Mouse (Mus musculus): ENCODE data around the gene Cdhr2. TPM values are rescaled to one million over a fixed set of nuclear protein-coding genes. Genes with fewer than 3 reads are reported as not detected.

Gene Cdhr2
- polyA plus RNA-seq, 1 experiment from 2014 or later = 0.05 TPM

DNA sequence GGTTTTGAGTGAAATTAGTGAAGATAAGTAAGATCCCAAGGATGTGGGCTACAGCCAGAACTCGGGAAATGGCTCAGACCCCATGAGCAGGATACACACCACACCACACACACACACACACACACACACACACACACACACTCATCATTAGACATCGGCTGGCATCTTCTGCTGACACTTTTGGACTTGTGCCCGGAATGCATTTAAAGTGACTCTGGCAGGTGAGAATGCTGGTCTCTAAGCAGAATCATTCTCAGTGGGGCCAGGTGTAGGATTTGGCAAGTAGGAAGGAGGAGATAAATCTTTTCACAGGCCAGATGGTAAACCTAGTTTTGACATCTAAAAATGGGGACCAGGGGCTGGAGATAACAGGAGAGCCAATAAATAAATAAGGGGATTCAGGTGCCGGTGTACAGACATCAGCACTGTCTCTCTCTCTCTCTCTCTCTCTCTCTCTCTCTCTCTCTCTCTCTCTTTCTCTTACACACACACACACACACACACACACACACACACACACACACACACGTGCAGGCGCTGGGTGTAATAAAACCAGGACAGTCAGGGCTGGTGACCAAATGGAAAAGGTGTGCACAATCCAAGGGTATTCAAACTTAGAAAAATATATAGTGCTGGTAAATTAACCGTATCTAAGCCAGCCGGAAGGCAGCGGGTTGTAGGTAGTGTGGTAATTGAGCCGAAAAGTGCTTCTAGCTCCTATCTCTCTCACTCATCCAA, 56.0 kb downstream of the Cdhr2 start:
- H3K27ac ChIP-seq (replicated peaks) = no peak overlapping the region
- DNase-seq (ENCODE audit: low spot score) = no peak
- H3K36me3 ChIP-seq (replicated peaks) = no peaks in the 10 kb centered on the region
- peak overlapping the region; percentile 59 for H3K4me3 ChIP-seq
- peaks cover 76% of the 10 kb centered on the region for H3K27me3 ChIP-seq (replicated peaks; ENCODE audit: low read depth, poor library complexity, severe bottlenecking)
- H3K4me1 ChIP-seq = peaks cover 36% of the 10 kb centered on the region
- no peaks in the 10 kb centered on the region for H3K9me3 ChIP-seq
- WGBS = 47% methylated on average over 10 of the region's 10 CpGs

DNA sequence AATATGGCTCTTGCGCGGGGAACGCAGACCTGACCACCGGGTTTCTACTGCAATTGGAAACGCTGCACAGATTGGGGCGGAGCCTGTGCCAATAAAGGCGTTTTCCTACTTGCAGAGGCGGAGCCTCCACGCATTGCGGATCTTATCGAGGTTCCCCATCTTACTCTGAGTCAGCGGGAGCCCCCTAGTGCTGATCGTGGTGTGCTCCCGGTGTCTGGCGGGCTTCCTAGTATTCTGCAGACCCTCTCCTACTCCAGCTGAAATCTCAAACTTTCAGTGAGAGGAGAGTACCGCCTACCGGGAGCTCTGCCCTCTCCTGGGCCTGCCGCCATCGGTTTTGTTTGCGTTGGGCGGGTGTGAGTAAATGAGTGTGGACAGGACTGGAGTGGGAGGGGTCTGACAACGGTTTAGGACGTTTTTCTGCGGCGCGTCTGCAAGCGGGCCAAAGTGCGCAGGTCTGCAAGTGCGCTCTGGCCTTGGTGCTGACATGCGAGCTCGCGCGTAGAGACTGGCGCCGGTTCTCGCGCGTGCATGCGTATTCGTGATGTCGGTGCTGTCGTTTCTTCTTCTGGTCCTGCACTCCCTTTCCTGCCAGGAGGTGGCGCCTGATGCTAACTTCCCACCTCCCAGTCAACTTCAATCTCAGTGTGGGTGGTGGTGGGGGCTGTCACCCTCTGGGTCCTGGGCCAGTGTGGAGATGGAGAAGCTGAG, 56.9 kb downstream of the Cdhr2 start:
- Histone ChIP-seq H3K36me3 (replicated peaks) (no peaks in the 10 kb centered on the region), H3K9me3 (no peaks in the 10 kb centered on the region), H3K27me3 (replicated peaks; ENCODE audit: low read depth, poor library complexity, severe bottlenecking) (peaks cover 77% of the 10 kb centered on the region), H3K27ac (replicated peaks) (peak overlapping the region; percentile 73), H3K4me1 (peaks cover 36% of the 10 kb centered on the region), H3K4me3 (peak overlapping the region; percentile 59)
- WGBS = under 1% methylated on average over 43 of the region's 43 CpGs
- DNase-seq (ENCODE audit: low spot score) = peak; percentile 95

DNA sequence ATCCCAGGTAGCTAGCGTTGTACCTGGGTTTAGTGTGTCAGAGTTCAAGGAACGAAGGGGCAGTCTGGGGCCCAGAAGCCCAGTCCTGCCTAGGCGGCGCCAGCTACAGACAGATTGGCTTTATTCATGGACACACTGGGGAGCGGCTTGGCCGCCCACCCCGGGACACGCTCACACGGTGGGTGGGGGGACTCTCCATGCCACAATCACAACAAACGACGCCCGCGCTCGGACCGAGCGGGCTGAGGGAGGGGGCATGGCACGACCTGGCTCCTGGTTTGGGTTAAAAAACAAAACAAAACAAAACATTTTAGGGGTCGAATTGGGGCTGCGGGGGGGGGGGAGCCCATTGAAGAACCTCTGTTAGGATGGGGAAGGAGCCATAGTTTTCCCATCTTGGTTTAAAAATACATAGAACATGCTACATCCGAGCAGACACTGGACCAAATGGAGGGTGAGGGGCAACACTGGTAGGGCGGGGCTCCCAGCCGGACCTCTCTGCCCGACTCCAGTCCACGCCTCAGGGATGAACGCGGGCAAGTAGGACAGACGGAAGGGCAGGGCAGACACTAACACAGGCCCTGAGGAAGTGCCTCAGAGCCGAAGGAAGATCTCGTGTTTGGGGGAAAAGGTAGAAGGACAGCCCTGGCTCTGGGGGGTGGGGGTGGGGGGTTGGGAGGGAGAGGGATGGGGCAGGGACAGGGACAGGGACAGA, 57.7 kb downstream of the Cdhr2 start:
- no peak for DNase-seq (ENCODE audit: low spot score)
- no peaks in the 10 kb centered on the region for H3K36me3 ChIP-seq (replicated peaks)
- no peaks in the 10 kb centered on the region for H3K9me3 ChIP-seq
- peaks cover 84% of the 10 kb centered on the region for H3K27me3 ChIP-seq (replicated peaks; ENCODE audit: low read depth, poor library complexity, severe bottlenecking)
- H3K27ac ChIP-seq (replicated peaks) = no peak overlapping the region
- H3K4me3 ChIP-seq = peak overlapping the region; percentile 59
- peaks cover 36% of the 10 kb centered on the region for H3K4me1 ChIP-seq
- under 1% methylated on average over 29 of the region's 29 CpGs for WGBS

DNA sequence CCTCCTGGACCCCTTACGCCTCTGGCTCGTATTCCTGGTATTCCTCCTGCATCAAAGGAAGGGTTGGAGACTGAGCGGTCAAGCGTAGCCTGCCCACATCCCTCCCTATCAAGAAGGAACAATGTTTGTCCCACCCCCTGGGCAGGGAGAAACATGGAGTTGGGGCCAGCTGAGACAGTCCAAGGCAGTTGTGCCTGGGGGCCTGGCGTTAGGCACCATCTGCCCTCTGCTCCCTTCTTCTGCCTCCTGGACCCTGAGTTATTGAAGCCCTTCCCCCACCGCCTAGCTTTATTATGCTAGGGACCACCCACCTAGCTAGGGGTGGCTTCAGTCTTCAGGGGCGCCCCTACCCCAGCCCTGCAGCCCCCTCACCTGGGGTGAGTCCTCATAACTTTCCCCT, 58.2 kb downstream of the Cdhr2 start:
- Histone ChIP-seq H3K4me1 (peaks cover 36% of the 10 kb centered on the region), H3K9me3 (no peaks in the 10 kb centered on the region), H3K36me3 (replicated peaks) (no peaks in the 10 kb centered on the region), H3K4me3 (peak overlapping the region; percentile 59), H3K27ac (replicated peaks) (no peak overlapping the region), H3K27me3 (replicated peaks; ENCODE audit: low read depth, poor library complexity, severe bottlenecking) (peaks cover 85% of the 10 kb centered on the region)
- DNase-seq (ENCODE audit: low spot score) = no peak
- 8% methylated on average over 7 of the region's 7 CpGs for WGBS

DNA sequence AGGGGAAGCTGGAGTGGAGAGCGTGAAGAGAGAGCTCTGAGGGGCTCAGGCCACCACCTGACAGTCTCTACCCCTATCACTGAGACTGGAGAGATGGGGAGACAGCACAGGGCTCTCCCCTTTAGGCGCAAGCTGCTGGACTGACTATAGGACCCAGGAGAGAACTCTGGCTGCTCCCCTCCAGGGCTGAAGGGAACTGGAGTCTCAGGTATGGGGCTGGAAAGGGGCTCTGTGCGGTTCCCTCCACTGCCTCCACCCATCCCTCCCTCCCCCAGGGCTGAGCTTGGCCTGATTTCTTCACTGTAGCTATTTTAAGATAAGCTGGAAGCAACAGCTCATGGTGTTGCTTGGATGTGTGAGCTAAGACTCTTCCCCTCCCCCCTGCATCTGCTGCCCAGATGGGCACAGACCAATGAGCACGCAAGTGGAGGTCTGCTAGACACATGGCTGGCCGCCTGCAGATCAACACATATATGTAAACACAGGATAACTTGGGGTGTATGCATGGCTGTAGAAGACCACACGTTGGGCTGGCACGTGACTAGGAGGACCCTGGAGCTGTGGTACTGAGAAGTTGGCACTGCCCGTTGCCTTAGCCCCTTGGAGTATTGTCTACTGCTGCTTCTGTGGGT, 59.0 kb downstream of the Cdhr2 start:
- 55% methylated on average over 8 of the region's 8 CpGs for WGBS
- H3K9me3 ChIP-seq = no peaks in the 10 kb centered on the region
- H3K4me1 ChIP-seq = peaks cover 40% of the 10 kb centered on the region
- no peak overlapping the region for H3K27ac ChIP-seq (replicated peaks)
- H3K36me3 ChIP-seq (replicated peaks) = no peaks in the 10 kb centered on the region
- H3K27me3 ChIP-seq (replicated peaks; ENCODE audit: low read depth, poor library complexity, severe bottlenecking) = peaks cover 87% of the 10 kb centered on the region
- DNase-seq (ENCODE audit: low spot score) = peak; percentile 53
- no peak overlapping the region for H3K4me3 ChIP-seq

DNA sequence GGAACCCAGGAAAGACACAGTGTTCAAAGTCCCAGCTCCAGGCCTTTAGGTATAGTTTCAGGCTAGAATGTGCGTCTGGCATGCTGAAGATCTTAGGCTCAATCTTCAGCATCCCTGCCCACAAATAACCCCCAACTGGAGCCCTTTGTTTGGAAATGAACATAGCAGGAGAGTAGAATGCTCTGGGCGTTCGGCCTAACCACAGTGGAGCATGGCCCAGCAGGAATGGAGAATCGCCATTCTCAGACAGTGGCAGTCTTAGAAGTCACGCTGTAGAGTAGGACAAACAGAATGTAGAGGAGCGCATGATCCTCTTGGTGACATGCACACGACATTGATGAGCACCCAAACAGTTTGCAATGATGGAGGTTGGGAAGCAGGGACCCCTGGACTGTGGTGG, 59.6 kb downstream of the Cdhr2 start:
- Histone ChIP-seq H3K27me3 (replicated peaks; ENCODE audit: low read depth, poor library complexity, severe bottlenecking) (peaks cover 87% of the 10 kb centered on the region), H3K9me3 (no peaks in the 10 kb centered on the region), H3K27ac (replicated peaks) (no peak overlapping the region), H3K36me3 (replicated peaks) (no peaks in the 10 kb centered on the region), H3K4me1 (peaks cover 47% of the 10 kb centered on the region), H3K4me3 (no peak overlapping the region)
- DNase-seq (ENCODE audit: low spot score) = no peak
- WGBS = 77% methylated on average over 7 of the region's 7 CpGs

DNA sequence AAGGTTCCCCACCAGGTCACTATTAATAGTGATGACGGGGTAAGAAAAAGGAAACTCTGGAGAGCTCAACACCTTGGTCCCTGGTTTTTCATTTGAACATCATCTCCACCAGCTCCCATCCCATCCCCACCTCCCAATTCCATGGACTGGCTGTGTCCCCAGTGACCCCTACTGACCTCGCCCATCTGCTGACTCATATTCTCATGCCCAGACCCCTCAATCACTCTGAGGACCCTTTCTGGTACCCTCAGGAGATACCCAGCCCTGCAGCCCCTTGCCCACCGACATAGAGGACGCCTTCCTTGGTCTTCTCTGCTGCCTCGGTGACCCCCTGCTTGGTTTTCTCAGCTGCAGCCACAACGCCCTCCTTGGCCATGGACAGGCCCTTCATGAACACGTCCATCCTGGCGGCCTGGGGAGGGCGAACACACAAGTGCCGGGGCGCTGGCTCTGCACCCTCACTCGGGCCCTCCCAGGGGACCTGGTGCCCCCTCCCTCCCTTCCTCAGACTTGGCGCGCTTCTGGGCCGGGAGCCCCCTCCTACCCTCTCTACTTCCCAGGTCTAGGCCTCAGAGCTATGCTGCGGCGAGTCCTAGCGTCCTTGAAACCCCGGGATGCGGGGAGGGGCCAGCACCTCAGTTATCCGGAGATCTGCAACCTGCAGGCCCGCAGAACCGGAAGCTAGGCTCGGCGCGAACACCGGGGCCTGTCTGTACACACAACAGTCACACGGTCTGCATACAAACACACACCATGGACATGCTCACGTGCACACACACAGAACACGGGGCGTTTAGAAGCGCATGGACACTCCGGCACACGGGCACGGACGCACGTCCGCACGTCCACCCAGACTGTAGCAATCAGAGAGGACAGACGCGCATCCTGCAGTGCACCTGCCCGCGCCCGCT, 64.3 kb downstream of the Cdhr2 start:
- peak; percentile 20 for DNase-seq (ENCODE audit: low spot score)
- H3K4me1 ChIP-seq = peaks cover 22% of the 10 kb centered on the region
- no peaks in the 10 kb centered on the region for H3K9me3 ChIP-seq
- no peaks in the 10 kb centered on the region for H3K36me3 ChIP-seq (replicated peaks)
- 5% methylated on average over 44 of the region's 44 CpGs for WGBS
- no peak overlapping the region; the same call in 1 of the 2 replicates for H3K27ac ChIP-seq (replicated peaks)
- peaks cover 73% of the 10 kb centered on the region for H3K27me3 ChIP-seq (replicated peaks; ENCODE audit: low read depth, poor library complexity, severe bottlenecking)
- H3K4me3 ChIP-seq = peak overlapping the region; percentile 51

DNA sequence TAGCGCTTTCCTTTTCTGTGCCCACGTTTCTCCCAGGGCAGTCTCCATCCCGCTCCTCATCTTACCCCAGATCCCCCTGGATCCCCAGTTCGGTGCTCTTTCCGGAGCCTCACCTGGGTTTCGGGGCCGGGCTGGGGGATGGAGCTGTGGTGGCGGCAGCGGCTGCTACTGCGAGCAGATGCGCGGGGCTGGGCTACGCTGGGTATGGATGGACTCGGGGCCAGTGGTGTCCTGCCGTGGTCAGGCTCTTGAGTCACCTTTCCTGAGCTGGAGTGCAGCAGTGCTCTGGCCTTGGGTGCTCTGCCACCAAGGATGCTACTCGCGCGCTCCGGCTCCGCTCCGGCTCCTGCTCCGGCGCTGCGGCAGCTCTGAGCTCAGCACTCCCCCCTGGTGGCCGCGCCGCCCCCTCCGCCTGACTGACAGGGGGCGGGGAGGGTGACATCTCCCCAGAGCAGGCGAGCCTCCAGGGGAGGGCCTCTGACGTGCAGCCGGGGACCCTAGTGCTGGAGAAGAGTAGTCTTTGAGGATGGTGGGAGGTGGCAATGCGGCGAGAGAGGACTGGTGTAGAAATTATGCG, 65.0 kb downstream of the Cdhr2 start, which contains the start of gene Sncb:
Gene Sncb, minus strand, starts transcription at position 404 of the 577 bp plus-strand sequence.
- Histone ChIP-seq H3K4me3 (peak within 1 kb of the TSS; percentile 51), H3K27me3 (replicated peaks; ENCODE audit: low read depth, poor library complexity, severe bottlenecking) (peaks cover 66% of the 10 kb centered on the region), H3K36me3 (replicated peaks) (no peaks in the 10 kb centered on the region), H3K4me1 (peaks cover 19% of the 10 kb centered on the region), H3K9me3 (no peaks in the 10 kb centered on the region), H3K27ac (replicated peaks) (no peak within 1 kb of the TSS; the same call in 1 of the 2 replicates)
- WGBS = 1% methylated on average over 35 of the region's 35 CpGs
- DNase-seq (ENCODE audit: low spot score) = peak; percentile 79

DNA sequence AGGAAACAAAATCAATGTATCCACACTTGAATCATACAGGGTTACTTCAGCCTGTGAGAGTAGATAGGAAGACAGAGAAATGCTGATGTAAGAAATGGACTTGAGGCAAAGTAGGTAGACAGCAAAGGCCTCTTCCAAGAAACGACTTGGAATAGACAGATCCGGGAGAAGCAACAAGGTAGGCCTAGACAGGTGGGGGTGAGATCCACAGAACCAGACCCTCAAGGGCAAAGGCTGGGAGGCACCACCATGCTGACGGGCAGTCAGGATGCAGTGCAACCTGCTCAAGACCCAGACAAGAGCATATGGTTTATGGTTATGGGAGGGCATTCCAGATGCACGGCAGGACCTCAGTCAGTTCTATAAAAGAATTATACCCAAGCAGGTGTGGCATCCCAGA, 65.8 kb downstream of the Cdhr2 start:
- Histone ChIP-seq H3K4me3 (no peak overlapping the region), H3K36me3 (replicated peaks) (no peaks in the 10 kb centered on the region), H3K27ac (replicated peaks) (no peak overlapping the region), H3K9me3 (no peaks in the 10 kb centered on the region), H3K27me3 (replicated peaks; ENCODE audit: low read depth, poor library complexity, severe bottlenecking) (peaks cover 58% of the 10 kb centered on the region), H3K4me1 (peaks cover 19% of the 10 kb centered on the region)
- WGBS = 79% methylated on average over 4 of the region's 4 CpGs
- DNase-seq (ENCODE audit: low spot score) = no peak

DNA sequence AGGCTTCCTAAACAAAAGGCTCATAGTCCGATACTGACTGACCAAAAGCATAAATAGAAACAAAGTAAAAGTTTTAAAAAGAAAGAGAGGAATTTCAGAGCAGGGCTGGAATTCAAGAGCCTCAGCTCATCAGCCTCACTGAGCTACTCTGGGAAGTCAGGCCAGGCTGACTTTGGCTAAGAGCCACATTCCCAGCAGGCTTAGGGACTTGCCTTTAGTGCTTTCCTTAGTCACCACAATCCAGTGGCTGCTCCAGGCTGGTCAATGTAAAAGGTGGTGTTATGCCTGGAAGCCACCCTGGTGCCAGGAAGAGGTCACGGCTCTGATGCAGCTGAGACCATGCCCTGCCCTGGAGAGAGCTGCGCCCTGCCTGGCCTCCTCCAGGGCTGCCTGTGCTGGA, 79.3 kb downstream of the Cdhr2 start:
- H3K36me3 ChIP-seq (replicated peaks) = no peaks in the 10 kb centered on the region
- H3K27ac ChIP-seq (replicated peaks) = no peak overlapping the region
- DNase-seq (ENCODE audit: low spot score) = no peak
- H3K4me1 ChIP-seq = no peaks in the 10 kb centered on the region
- 85% methylated on average over 3 of the region's 3 CpGs for WGBS
- H3K4me3 ChIP-seq = no peak overlapping the region
- no peaks in the 10 kb centered on the region for H3K27me3 ChIP-seq (replicated peaks; ENCODE audit: low read depth, poor library complexity, severe bottlenecking)
- no peaks in the 10 kb centered on the region for H3K9me3 ChIP-seq

DNA sequence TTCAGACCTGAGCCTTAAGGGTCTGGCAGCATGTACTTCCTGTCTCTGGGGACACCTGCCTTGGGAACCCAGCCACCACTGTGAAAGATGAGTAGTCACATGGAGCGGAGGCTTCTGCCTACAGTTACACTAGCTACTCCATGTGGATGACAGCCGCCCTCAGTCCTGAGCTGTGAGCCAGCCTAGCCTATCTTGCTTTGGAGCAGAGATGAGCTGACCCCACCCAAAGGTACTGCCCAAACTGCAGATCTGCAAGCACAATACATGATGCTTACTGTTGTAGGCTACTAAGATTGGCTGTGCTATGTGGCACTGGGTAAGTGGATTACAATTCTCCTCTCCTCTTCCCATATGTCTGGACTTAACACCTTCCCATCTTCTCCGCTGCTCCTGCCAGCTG, 79.8 kb downstream of the Cdhr2 start:
- Histone ChIP-seq H3K4me1 (no peaks in the 10 kb centered on the region), H3K27ac (replicated peaks) (no peak overlapping the region), H3K27me3 (replicated peaks; ENCODE audit: low read depth, poor library complexity, severe bottlenecking) (no peaks in the 10 kb centered on the region), H3K36me3 (replicated peaks) (no peaks in the 10 kb centered on the region), H3K9me3 (no peaks in the 10 kb centered on the region), H3K4me3 (no peak overlapping the region)
- no peak for DNase-seq (ENCODE audit: low spot score)
- WGBS = 89% methylated on average over 3 of the region's 3 CpGs
